Mouse (Mus musculus) kidney, postnatal 25 days (tissue): ENCODE data around the gene Taf6l.
"Not testable (repeated sequence)": the region's sequence is repeated elsewhere in the genome, so short reads cannot be mapped to it uniquely, and the experiment has no call there.

Experiments used
- DNase-seq, 2 experiments: peaks; one replicate each; pipeline ENCODE4 v3.0.0; 2021; ENCODE audit warnings: mixed read lengths in 2 of 2

The Taf6l gene

DNA sequence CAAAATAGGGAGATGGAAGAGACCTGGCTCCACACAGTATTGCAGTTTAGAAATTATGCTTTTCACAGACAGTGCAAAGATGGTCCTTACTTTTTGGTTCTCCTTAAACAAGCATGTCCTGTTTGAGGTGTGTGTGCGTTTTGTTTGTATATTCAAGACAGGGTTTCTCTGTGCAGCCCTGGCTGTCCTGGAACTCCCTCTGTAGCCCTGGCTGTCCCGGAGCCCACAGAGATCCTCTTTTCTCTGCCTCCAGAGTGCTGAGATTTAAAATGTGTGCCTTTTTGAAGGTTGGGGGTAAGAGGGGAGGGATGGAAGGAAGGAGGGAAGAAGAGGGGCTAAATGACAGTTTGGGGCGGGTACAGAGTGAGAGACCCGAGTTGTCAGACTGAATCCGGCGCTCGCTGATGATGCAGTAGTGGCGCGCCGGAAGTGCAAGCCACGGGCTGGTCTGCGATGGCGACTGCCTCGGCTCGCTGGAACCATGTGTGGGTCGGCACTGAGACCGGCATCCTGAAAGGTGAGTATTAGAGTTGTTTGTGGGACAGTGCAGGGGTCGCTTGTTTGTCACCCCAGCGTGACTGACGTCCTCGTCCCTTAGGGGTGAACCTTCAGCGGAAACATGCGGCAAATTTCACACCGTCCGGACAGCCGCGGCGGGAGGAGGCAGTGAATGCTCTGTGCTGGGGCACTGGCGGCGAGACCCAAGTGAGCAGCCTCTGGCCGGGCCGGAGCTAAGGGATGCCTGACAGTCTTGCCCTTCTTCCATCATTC, 50.6 kb downstream of the Taf6l start, which contains the start of gene Wdr74:
Gene Wdr74, plus strand, starts transcription at position 439 of the 771 bp plus-strand sequence.
- DNase-seq = peak; percentile 94 to 95

DNA sequence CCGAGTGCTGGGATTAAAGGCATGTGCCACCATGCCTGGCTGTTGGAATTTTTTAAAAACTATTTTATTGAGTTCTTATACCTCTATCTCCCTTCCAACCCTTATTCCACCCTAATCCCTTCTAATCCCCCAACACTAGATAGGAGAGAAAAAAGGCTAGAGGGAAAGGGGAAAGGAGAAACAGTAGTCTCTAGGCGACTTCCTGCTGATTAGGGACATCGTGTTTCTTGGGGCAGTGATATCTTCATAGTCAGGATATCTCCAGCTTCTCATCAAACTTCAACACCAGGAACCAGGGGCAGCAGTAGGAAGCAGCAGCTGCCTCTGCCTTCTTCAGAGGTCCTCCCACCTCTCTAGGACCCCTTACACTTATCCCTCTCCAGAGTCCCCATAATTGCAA, 51.9 kb downstream of the Taf6l start:
- DNase-seq = no peak

GRCm38 (mm10) chr19:8728335-8729099, 57.7 kb downstream of the Taf6l start:
- not testable (repeated sequence) for DNase-seq

DNA sequence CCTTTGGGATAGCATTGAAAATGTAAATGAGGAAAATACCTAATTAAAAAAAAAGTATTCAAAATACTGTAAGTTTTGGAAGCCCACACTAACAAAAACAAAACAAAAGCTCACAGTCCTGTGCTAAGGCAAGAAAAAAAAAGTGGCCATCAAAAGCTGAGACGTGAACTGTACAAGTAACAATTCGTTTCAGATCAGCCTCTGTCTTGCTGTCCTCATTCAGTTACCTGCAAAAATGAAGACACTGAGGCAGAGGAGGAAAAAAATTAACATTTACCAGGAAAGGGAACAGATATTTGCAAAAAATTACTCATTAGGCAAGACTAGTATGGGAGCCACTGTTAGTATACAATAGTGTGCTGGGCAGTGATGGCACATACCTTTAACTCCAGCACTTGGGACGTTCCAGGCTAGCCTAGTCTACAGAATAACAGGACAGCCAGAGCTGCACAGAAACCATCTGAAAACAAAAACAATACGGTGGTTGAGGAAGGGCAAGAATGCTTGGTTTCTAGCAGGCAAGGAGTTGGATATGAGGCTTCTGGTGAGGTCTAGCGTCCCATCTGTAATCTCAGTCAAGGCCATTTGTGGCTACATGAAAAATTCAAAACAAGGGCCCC, 58.6 kb downstream of the Taf6l start:
- DNase-seq = no peak

DNA sequence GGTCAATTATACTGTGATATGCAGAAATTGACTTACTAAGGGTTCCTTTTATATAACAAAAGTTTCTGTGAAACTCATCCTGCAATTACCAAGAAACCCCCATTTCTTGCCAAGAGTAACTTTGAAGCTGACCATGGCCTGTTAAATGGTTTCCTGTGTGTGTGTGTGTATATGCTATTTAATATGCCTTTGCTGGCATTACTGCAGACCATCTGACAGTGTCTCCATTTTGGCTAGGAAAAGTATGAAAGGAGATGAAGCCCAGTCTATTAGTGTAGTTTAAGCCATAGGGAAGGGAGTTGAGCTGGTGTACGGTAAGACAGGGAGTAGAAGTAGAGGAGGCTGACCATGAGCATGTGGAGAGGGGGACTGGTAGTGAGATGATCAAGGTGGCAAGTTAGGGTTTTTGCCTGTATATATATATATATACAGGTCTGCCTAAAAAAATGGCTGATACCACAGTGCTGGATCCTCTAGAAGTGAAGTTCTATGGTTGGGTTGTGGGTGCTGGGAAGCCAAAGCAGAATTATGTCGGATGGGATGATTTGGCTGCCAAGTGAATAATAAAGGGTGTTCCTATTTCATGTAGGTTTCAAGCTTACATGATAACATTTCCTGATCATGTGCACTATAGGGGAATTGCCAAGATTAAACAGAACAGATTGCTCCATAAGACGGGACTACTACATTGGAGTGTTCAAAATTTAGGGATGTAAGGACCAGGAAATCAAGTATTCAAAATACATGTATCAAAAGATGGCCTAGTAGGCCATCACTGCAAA, 59.4 kb downstream of the Taf6l start:
- no peak for DNase-seq

GRCm38 (mm10) chr19:8725081-8725613, 61.1 kb downstream of the Taf6l start:
- no peak for DNase-seq
